Mouse (Mus musculus) limb, embryonic 15.5 days (tissue): ENCODE data around the gene Calhm3. TPM values are rescaled to one million over a fixed set of nuclear protein-coding genes. Genes with fewer than 3 reads are reported as not detected.
"Not testable (repeated sequence)": the region's sequence is repeated elsewhere in the genome, so short reads cannot be mapped to it uniquely, and the experiment has no call there.

Experiments used
- ATAC-seq: fragments of 200-750 bp; cut with Nextera tagmentation; 2 replicates; pipeline ENCODE4 v1.8.0; 2017; ENCODE audit warnings: low read depth, moderate TSS enrichment; ENCODE audit not compliant: insufficient number of reproducible peaks, low FRiP score, low TSS enrichment
- H3K27ac ChIP-seq: fragments of 300-500 bp; sonication (generic); 2 replicates; pipeline ENCODE4 v1.5.1; 2015; ENCODE audit warnings: moderate library complexity, mild to moderate bottlenecking, inconsistent platforms
- H3K27me3 ChIP-seq: fragments of 300-500 bp; sonication (generic); 2 replicates; pipeline ENCODE4 v1.6.1; 2015; ENCODE audit warnings: inconsistent platforms
- H3K36me3 ChIP-seq: fragments of 300-500 bp; sonication (generic); 2 replicates; pipeline ENCODE4 v1.6.1; 2015; ENCODE audit warnings: inconsistent platforms
- H3K4me1 ChIP-seq: fragments of 300-500 bp; sonication (generic); 2 replicates; pipeline ENCODE4 v1.6.1; 2015; ENCODE audit warnings: inconsistent platforms
- H3K4me2 ChIP-seq: fragments of 300-500 bp; sonication (generic); 2 replicates; pipeline ENCODE4 v1.6.1; 2015; ENCODE audit warnings: mild to moderate bottlenecking, inconsistent platforms
- H3K4me3 ChIP-seq: fragments of 300-500 bp; sonication (generic); 2 replicates; pipeline ENCODE4 v1.5.1; 2015; ENCODE audit warnings: mild to moderate bottlenecking, inconsistent platforms
- H3K9ac ChIP-seq: fragments of 300-500 bp; sonication (generic); 2 replicates; pipeline ENCODE4 v1.6.1; 2015; ENCODE audit warnings: inconsistent platforms
- H3K9me3 ChIP-seq: fragments of 300-500 bp; sonication (generic); 2 replicates; pipeline ENCODE4 v1.6.1; 2016; ENCODE audit warnings: inconsistent platforms
- WGBS: fragments of 180-500 bp; shearing (Covaris S2); methylation state at CpG from one replicate; pipeline ENCODE4 v1.1.7; 2015; 5-methylcytosine and 5-hydroxymethylcytosine counted together
- polyA plus RNA-seq: library from polyadenylated mRNA; unstranded; fragments of >200 nt; fragmentation: Nextera tagmentation; extraction: Ambion mirVana; gene quantifications from 2 replicates; pipeline ENCODE4 v1.2.1, GENCODE M21; 2015

The Calhm3 gene
- polyA plus RNA-seq, 1 experiment from 2014 or later = not detected

DNA sequence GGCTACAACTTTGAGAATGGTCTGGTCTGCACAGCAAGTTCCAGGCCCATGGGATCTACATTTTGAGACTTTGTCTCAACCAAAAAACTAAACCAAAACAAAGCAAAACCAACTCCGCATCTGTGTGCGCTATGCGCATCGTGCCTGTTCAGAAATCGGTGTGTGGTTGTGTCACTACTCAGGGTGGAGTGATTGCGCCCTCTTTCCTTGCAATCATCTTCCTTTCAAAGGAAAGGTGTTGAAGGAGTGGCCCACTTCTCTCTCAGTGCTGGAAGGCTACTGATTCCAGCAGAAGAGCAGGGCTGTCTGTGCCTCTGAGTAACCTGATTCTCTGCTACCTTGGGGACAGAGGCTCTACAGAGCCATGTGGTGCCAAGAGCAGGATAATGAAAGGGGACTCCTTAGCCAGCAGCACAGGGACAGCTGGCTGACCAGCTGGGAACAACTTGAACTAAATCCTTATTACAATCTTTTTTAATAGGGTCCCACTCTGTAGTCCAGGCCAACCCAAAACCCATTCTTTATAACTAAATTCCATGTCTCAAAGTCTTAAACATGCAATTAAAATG lies 5.7 kb upstream of the Calhm3 start:
- no peak overlapping the region for H3K27ac ChIP-seq
- ATAC-seq = no peak
- peaks cover under 1% of the 10 kb centered on the region; the same call in 1 of the 2 replicates for H3K4me1 ChIP-seq
- no peaks in the 10 kb centered on the region; the same call in 1 of the 2 replicates for H3K27me3 ChIP-seq
- H3K4me2 ChIP-seq = no peak overlapping the region
- no peak overlapping the region for H3K9ac ChIP-seq
- 84% methylated on average over 6 of the region's 6 CpGs for WGBS
- no peaks in the 10 kb centered on the region for H3K9me3 ChIP-seq
- H3K36me3 ChIP-seq = no peaks in the 10 kb centered on the region
- H3K4me3 ChIP-seq = no peak overlapping the region

DNA sequence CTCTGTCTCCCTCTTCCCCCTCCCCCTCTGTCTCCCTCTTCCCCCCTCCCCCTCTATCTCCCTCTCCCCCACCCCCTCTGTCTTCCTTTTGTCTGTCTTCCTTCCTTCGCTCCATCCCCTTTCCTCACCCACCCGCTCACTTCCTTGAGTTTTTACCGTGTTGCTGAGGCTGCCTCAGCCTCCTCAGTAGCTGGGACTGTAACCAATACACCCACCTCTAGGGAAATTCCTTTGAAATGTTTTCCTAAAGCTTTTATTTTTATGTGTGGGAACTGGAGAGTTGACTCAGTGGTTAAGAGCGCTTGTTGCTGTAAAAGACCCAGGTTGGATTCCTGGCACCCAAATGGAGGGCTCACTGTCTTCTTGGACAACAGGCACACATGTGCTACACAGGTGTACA lies 4.1 kb upstream of the Calhm3 start:
- Histone ChIP-seq H3K27me3 (no peaks in the 10 kb centered on the region; the same call in 1 of the 2 replicates), H3K9me3 (no peaks in the 10 kb centered on the region), H3K27ac (no peak overlapping the region), H3K9ac (no peak overlapping the region), H3K36me3 (no peaks in the 10 kb centered on the region), H3K4me3 (no peak overlapping the region), H3K4me2 (no peak overlapping the region), H3K4me1 (no peaks in the 10 kb centered on the region)
- 56% methylated on average over 4 of the region's 4 CpGs for WGBS
- no peak for ATAC-seq

DNA sequence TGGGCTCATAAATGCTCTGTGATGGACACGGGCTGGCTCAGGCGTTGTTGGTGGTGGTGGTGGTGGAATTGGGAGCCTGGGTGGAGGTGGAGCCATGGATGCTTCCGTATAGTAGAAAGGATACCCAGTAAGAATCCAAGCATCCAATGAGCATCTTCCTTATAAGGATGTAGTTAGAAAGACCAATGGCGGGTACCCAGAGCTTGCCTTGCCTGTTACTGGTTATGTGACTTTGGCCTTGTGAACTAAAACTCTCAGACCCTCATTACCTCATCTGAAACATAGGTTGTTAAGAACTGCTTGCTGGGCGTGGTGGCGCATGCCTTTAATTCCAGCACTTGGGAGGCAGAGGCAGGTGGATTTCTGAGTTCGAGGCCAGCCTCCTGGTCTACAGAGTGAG lies 3.8 kb downstream of the Calhm3 start:
- ATAC-seq = no peak
- WGBS = 85% methylated on average over 7 of the region's 7 CpGs
- Histone ChIP-seq H3K4me1 (peaks cover 10% of the 10 kb centered on the region; the same call in 1 of the 2 replicates), H3K4me2 (no peak overlapping the region), H3K36me3 (no peaks in the 10 kb centered on the region), H3K27ac (no peak overlapping the region), H3K9ac (no peak overlapping the region), H3K27me3 (peaks cover 8% of the 10 kb centered on the region; the same call in 1 of the 2 replicates), H3K4me3 (no peak overlapping the region), H3K9me3 (no peaks in the 10 kb centered on the region)

DNA sequence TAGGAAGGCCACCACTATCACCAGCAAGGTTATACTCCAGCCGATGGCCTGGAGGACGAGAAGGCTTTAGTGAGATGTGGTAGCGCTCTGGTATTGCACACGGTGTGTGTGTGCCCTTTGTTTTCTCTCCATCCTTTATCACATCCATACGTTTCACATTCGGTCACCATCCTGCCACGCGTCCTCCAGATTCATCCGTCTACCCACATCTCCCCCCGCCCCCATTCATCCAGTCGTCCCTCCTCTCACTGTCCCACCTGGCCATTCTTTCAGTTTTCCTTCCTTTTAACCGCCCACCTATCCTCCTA lies 5.5 kb downstream of the Calhm3 start:
- Histone ChIP-seq H3K4me3 (peak overlapping the region; percentile 28), H3K9ac (no peak overlapping the region)

DNA sequence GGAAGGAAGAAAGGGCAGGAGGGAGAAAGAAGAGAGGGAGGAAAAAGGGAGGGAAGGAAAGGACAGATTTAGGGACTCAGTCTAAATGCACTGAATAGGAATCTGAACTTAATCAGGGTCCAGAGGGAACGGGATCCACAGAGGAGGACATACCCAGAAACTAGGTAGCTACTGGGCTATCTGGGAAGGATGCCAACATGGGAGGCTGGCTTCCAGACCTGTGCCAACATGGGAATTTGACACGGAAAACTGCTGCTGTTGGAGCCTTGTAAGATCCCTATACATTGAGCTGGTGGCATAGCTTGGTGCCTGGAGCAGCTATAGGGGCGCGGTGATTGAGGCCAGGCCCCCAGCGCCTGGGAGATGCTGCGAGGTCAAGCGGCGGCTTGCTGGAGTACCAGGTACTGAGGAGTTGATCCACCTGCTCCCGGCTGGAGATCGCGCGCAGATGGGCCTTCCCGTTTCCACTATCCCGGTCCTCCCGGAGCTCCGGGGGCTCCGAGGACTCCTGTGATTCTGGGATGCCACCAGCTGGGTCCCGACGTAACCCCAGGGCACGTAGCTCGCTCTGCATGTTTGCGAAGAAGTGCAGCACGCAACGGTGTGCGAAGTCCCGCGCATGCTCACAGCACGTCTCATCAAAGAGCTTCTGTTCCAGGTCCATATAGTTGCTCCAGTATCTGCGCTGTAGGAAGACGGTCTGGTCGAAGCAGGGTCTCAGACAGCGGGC lies 6.1 kb downstream of the Calhm3 start:
- peak overlapping the region; percentile 52 for H3K4me2 ChIP-seq
- H3K27me3 ChIP-seq = peaks cover 8% of the 10 kb centered on the region; the same call in 1 of the 2 replicates
- ATAC-seq = no peak
- H3K27ac ChIP-seq = no peak overlapping the region
- WGBS = 28% methylated on average over 32 of the region's 32 CpGs
- H3K4me1 ChIP-seq = peaks cover 10% of the 10 kb centered on the region; the same call in 1 of the 2 replicates
- H3K4me3 ChIP-seq = peak overlapping the region; percentile 28
- H3K36me3 ChIP-seq = no peaks in the 10 kb centered on the region
- no peak overlapping the region for H3K9ac ChIP-seq
- no peaks in the 10 kb centered on the region for H3K9me3 ChIP-seq

More for the DNA sequence above, 5.5 kb downstream of the Calhm3 start:
- 58% methylated on average over 12 of the region's 12 CpGs for WGBS
- Histone ChIP-seq H3K27me3 (peaks cover 8% of the 10 kb centered on the region; the same call in 1 of the 2 replicates), H3K9me3 (no peaks in the 10 kb centered on the region), H3K27ac (no peak overlapping the region), H3K4me1 (peaks cover 10% of the 10 kb centered on the region; the same call in 1 of the 2 replicates), H3K36me3 (no peaks in the 10 kb centered on the region), H3K4me2 (peak overlapping the region; percentile 52)
- no peak for ATAC-seq

DNA sequence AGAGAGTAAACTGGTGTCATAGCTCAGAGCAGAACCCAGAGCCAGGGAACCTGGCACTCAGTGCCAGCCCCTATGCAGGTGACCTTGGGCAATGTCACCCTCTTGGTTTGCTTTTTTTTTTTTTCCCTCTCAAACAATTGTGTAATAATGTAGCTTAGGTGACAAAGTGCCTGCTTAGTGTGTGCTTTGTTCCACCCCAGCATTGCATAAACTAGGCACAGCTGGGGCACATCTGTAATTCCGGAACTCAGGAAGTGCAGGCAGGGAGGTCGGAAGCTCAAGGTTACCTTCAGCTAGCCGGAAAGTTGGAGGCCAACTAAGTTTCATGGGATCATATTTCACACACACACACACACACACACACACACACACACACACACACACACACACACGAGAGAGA lies 7.7 kb downstream of the Calhm3 start:
- 27% methylated on average over 3 of the region's 4 CpGs for WGBS
- no peak for ATAC-seq
- H3K27me3 ChIP-seq = peaks cover 8% of the 10 kb centered on the region; the same call in 1 of the 2 replicates
- H3K9ac ChIP-seq = no peak overlapping the region
- no peak overlapping the region for H3K4me2 ChIP-seq
- H3K4me3 ChIP-seq = no peak overlapping the region
- no peaks in the 10 kb centered on the region for H3K9me3 ChIP-seq
- peaks cover 10% of the 10 kb centered on the region; the same call in 1 of the 2 replicates for H3K4me1 ChIP-seq
- no peak overlapping the region for H3K27ac ChIP-seq
- no peaks in the 10 kb centered on the region for H3K36me3 ChIP-seq

DNA sequence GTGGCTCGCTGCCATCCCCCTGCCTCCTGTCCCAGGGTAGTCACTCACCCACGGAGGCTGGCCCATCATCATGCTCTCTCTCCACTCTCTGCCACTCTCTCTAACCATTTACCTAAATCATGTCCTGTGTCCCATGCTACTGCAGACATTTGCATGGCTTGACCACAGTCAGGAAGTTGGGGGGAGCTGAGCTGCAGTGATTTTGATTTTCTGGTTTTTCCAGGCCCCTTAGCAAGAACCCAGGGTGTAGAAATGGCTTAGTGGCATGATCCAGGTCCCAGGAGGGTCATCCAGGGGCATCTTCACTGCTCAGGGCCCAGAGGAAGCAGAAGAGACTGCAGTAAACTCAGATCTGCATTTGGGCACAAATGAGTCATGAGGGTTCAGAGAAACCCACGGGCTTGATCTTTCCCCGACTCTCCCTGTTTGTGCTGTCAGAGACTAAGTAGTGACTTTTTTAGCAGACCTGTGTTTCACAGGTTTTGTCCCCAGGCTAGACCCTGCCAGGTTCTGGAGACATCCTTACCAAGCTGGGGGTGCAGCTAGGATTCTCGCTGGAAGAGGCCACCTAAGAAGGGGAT lies 9.2 kb downstream of the Calhm3 start:
- Histone ChIP-seq H3K4me2 (no peak overlapping the region), H3K9me3 (no peaks in the 10 kb centered on the region), H3K27me3 (peaks cover 8% of the 10 kb centered on the region; the same call in 1 of the 2 replicates), H3K4me1 (peaks cover 10% of the 10 kb centered on the region; the same call in 1 of the 2 replicates), H3K9ac (no peak overlapping the region), H3K4me3 (no peak overlapping the region), H3K27ac (no peak overlapping the region), H3K36me3 (no peaks in the 10 kb centered on the region)
- WGBS = 78% methylated on average over 5 of the region's 5 CpGs
- ATAC-seq = no peak

DNA sequence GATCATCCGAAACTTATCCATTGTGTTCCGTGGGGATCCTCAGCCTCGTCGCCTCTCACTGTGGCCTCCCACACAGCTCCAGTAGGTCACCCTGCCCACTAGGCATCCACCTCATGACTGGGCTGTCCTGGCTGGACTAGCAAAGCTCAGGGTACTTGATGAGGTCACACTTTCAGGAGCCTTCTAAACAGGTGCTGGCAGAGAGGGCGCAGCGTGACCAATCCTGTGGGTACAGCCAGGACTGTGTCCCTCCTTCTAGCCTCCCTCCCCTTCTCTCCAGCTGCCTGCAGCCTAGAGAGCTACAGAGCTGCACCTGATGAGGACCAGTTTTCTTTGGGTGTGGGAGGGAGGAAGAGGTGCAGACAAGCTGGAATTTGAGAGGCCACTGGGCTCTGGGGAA lies 13.4 kb downstream of the Calhm3 start, which contains the start of gene Calhm1:
Gene Calhm1 (minus strand): TSS at position 101 of the 400 bp plus-strand sequence.
- ATAC-seq = no peak
- Histone ChIP-seq H3K9ac (no peak within 1 kb of the TSS), H3K36me3 (no peaks in the 10 kb centered on the region)

DNA sequence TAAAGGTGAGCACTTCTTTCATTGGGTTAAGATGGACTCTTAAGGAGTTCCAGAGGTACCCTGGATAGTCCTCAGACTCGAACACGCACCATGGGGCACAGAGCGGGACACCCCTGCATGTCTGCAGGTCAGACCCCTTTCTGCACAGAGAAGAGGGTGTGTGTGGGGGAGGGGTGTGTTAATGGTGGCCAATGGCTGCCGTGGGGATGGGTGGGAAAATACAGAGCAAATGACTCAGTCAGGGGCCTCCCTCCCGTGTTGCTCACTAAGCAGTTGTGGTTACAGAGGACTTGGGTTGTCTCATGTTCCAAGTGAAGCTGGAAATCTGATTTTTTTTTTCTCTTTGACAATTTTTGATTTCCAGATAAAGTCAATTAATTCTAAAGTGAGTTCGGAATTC lies 15.1 kb downstream of the Calhm3 start:
- WGBS = 75% methylated on average over 6 of the region's 6 CpGs

More for the DNA sequence above, 13.4 kb downstream of the Calhm3 start, which contains the start of gene Calhm1:
- no peaks in the 10 kb centered on the region for H3K27me3 ChIP-seq
- no peaks in the 10 kb centered on the region for H3K9me3 ChIP-seq
- peaks cover 3% of the 10 kb centered on the region; the same call in 1 of the 2 replicates for H3K4me1 ChIP-seq
- WGBS = 92% methylated on average over 6 of the region's 6 CpGs
- H3K27ac ChIP-seq = no peak within 1 kb of the TSS
- H3K4me2 ChIP-seq = no peak within 1 kb of the TSS
- H3K4me3 ChIP-seq = no peak within 1 kb of the TSS

DNA sequence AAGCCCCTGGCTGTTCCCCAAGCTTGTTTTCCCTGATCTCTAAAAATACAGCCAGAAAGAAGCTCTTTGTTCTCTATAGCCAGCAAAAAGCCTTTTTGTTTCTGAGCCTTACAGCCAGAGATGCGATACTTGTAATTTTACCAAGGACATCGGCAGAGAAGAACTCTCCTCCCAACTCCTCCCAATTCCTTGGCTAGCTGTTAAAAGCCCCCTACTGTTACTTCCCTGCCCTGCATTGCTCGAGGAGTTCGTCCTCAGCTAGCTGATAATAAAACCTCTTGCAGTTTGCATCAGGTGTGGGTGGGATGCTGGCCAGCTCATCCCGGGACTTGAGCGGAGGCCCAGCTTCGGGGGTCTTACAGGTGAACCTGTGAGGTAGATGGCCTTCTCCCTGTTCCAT lies 18.0 kb downstream of the Calhm3 start:
- not testable (repeated sequence) for H3K27me3 ChIP-seq, H3K9me3 ChIP-seq, H3K4me2 ChIP-seq, H3K9ac ChIP-seq, ATAC-seq, H3K27ac ChIP-seq, H3K4me3 ChIP-seq
- Histone ChIP-seq H3K4me1 (peaks cover 35% of the 10 kb centered on the region), H3K36me3 (peaks cover 11% of the 10 kb centered on the region)
- WGBS = 17% methylated on average over 7 of the region's 7 CpGs

More for the DNA sequence above, 15.1 kb downstream of the Calhm3 start:
- H3K4me2 ChIP-seq = no peak overlapping the region
- no peak for ATAC-seq
- no peak overlapping the region for H3K27ac ChIP-seq
- no peak overlapping the region for H3K4me3 ChIP-seq
- H3K27me3 ChIP-seq = no peaks in the 10 kb centered on the region
- peaks cover 18% of the 10 kb centered on the region for H3K4me1 ChIP-seq
- no peaks in the 10 kb centered on the region for H3K9me3 ChIP-seq
- H3K36me3 ChIP-seq = no peaks in the 10 kb centered on the region
- H3K9ac ChIP-seq = no peak overlapping the region

DNA sequence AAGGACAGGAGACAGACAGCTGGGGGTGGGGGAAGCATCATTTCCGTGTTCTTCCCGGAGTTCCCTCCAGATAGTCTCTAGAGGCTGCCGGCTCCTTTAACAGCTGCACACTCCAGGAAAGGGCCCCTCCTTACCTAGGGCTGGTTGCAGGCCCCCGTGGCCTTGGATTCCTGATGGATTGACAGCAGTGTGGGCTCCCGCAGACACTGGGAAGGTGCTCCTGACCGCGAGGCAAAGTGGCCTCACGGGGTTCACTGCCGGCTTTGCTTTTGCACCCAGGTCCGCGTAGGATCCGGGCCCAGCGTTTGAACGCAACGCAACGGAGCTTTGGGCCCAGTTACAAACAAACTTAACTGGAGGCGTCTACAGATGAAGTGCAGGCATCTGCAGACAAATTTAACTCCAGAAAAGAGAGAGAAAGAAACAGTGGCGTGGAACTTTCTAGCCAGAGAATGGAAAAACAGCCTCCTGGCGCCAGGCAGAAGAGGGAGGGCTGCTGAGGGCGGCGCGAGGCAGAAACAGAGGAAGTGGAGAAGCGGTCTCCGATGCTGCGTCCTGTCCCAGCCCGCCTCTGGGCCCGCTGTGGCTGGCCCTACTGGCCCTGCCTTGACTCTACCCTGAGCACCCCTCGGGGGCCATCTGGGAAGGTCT lies 19.7 kb downstream of the Calhm3 start, which contains the start of gene Calhm2:
Gene Calhm2 (minus strand): TSS at position 524 of the 651 bp plus-strand sequence.
- Histone ChIP-seq H3K4me3 (peak within 1 kb of the TSS; percentile 45), H3K36me3 (peaks cover 23% of the 10 kb centered on the region), H3K9me3 (no peaks in the 10 kb centered on the region), H3K27ac (peak within 1 kb of the TSS; percentile 87), H3K4me1 (peaks cover 35% of the 10 kb centered on the region), H3K9ac (peak within 1 kb of the TSS; percentile 43), H3K4me2 (peak within 1 kb of the TSS; percentile 70), H3K27me3 (no peaks in the 10 kb centered on the region)
- ATAC-seq = peak; percentile 61
- 5% methylated on average over 28 of the region's 28 CpGs for WGBS
